Mouse (Mus musculus) hindbrain, postnatal 0 days (tissue): ENCODE results near the gene Mpc1. TPM values are rescaled to one million over a fixed set of nuclear protein-coding genes. Genes with fewer than 3 reads are reported as not detected.

Source experiments
- ATAC-seq: fragments of 200-750 bp; cut with Nextera tagmentation; 2 replicates; pipeline ENCODE4 v1.8.0; 2017; ENCODE audit warnings: mild to moderate bottlenecking, moderate TSS enrichment, moderate library complexity
- DNase-seq: peaks from one replicate; pipeline ENCODE4 v3.0.0-alpha.2; 2015; ENCODE audit warnings: low spot score
- H3K27ac ChIP-seq: fragments of 300-500 bp; sonication (generic); 2 replicates; pipeline ENCODE4 v1.5.1; 2014; ENCODE audit warnings: mild to moderate bottlenecking
- H3K27me3 ChIP-seq: fragments of 300-500 bp; sonication (generic); 2 replicates; pipeline ENCODE4 v1.6.1; 2014; ENCODE audit warnings: low read length, mixed read lengths; ENCODE audit not compliant: insufficient read depth
- H3K36me3 ChIP-seq: fragments of 300-500 bp; sonication (generic); 2 replicates; pipeline ENCODE4 v1.6.1; 2014; ENCODE audit warnings: low read length, mixed read lengths; ENCODE audit not compliant: insufficient read depth
- H3K4me1 ChIP-seq: fragments of 300-500 bp; sonication (generic); 2 replicates; pipeline ENCODE4 v1.6.1; 2014; ENCODE audit warnings: antibody characterized with exemption, low read length, mixed read lengths; ENCODE audit not compliant: insufficient read depth
- H3K4me2 ChIP-seq: fragments of 300-500 bp; sonication (generic); 2 replicates; pipeline ENCODE4 v1.6.1; 2014; ENCODE audit warnings: low read depth, mild to moderate bottlenecking, low read length, moderate library complexity, mixed read lengths
- H3K4me3 ChIP-seq: fragments of 300-500 bp; sonication (generic); 2 replicates; pipeline ENCODE4 v1.5.1; 2014; ENCODE audit warnings: low read length
- H3K9ac ChIP-seq: fragments of 300-500 bp; sonication (generic); replicated peaks from 2 replicates; pipeline ENCODE4 v1.6.1; 2014; ENCODE audit warnings: mild to moderate bottlenecking, low read length, moderate library complexity, mixed read lengths
- H3K9me3 ChIP-seq: fragments of 300-500 bp; sonication (generic); 2 replicates; pipeline ENCODE4 v1.6.1; 2016; ENCODE audit warnings: low read length, mixed read lengths
- CTCF ChIP-seq: IDR thresholded peaks from 2 replicates; pipeline ENCODE4 v1.5.1; 2016; ENCODE audit warnings: antibody characterized with exemption, control low read depth, low read depth
- WGBS: fragments of 180-500 bp; shearing (Covaris S2); extraction: QIAGEN DNeasy Blood & Tissue Kit; methylation state at CpG from one replicate; pipeline ENCODE4 v1.1.7; 2014; 5-methylcytosine and 5-hydroxymethylcytosine counted together
- polyA plus RNA-seq: library from polyadenylated mRNA; unstranded; fragments of >200 nt; fragmentation: Nextera tagmentation; extraction: Ambion mirVana; gene quantifications from 2 replicates; pipeline ENCODE4 v1.2.1, GENCODE M21; 2015
- total RNA-seq: library from RNA; depleted of rRNA; stranded (reverse); fragments of >200 nt; gene quantifications from 2 replicates; pipeline ENCODE4 v1.2.3, GENCODE M21; 2014; rRNA removed

Gene Mpc1
- total and polyA plus RNA-seq, 2 experiments from 2014 or later, result 485 to 608 TPM

DNA sequence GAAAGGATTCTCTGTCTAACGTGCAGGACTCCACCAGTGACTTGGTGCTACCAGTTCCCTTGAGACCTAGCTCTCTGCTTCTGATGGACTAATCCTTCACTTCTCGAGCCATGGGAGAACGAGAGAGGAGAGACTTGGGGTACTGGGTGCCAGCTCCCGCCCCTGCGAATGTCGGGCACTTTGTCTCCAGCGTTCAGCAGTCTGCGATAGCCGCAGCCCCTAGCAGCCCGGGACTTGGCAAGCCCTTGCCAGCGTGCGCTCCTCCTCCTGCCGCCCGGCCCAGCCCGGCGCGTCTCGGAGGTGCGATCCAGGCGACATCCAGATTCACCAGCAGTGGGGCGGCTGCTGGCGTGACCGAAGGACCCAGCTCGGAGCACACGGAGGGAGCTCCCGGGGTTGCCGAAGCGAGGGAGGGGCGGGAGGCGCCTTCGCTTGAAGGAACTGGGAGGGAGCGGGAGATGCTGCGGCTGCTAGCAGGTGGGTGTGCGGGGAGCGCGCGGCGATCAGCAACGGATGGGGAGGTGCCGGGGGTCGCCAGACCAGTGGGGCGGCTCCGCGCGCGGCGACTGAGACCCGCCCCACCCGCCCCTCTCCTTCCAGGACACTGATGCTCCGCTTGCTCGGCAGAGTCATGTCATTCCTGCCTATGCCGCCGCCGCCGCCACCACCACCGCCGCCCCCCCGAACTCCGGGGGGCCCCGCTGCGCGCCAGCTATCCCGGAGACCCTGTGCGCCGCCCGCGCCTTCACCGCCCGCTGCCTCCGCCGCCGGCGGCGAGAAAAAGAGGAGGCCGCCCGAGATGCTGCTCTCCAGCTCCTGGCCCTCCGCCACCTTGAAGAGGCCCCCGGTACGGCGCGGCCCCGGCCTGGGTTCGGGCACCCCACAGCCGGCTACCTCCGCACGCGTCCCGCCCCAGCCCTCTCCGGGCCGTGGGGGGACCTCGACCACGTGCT is 58.0 kb downstream of the Mpc1 start:
- under 1% methylated on average over 63 of the region's 92 CpGs for WGBS

DNA sequence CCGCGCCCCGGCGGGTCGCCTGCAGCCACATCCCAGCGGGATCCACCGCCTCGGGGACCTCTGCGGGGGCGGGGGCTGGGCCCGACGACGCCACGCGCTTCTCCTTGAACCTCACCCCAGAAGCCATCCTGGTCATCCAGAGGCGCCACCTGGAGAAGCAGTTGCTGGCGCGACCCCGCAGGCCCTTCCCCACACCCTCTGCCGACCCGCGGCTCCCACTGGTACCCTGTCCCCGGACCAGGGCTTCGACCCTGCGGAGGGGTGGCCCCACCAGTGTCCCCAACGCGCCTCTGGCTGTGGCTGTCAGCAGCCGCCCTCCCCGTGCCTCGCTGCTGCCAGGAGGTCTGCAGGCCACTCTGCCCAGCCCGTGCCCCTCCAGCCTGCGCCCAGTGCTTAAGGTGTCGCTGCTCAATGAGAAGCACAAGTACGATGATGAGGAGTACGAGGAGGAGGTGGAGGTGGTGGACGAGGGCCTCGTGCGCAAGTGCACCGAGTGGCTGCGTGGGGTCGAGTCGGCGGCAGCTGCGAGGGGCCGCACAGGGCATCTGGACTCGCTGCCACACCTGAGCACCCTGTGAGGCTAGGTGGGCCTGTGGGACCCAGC is 58.8 kb downstream of the Mpc1 start:
- WGBS, result 8% methylated on average over 39 of the region's 46 CpGs
- no peak for TF ChIP-seq CTCF
- H3K9ac ChIP-seq, result peak overlapping the region; percentile 76
- peak overlapping the region; percentile 47 for H3K4me3 ChIP-seq
- peak; percentile 43 for ATAC-seq
- H3K9me3 ChIP-seq, result no peaks in the 10 kb centered on the region
- no peaks in the 10 kb centered on the region for H3K27me3 ChIP-seq
- peak overlapping the region; percentile 85 for H3K4me2 ChIP-seq
- H3K36me3 ChIP-seq, result no peaks in the 10 kb centered on the region
- peak overlapping the region; percentile 93 for H3K27ac ChIP-seq
- peaks cover 32% of the 10 kb centered on the region for H3K4me1 ChIP-seq
- DNase-seq, result peak; percentile 32

More for the DNA sequence above, 58.0 kb downstream of the Mpc1 start:
- no peaks in the 10 kb centered on the region for H3K27me3 ChIP-seq
- ATAC-seq (peak; percentile 82), DNase-seq (peak; percentile 82)
- H3K36me3 ChIP-seq, result no peaks in the 10 kb centered on the region
- peak overlapping the region; percentile 76 for H3K9ac ChIP-seq
- peak overlapping the region; percentile 93 for H3K27ac ChIP-seq
- peak overlapping the region; percentile 47 for H3K4me3 ChIP-seq
- H3K4me2 ChIP-seq, result peak overlapping the region; percentile 85
- H3K9me3 ChIP-seq, result no peaks in the 10 kb centered on the region
- no peak for TF ChIP-seq CTCF
- H3K4me1 ChIP-seq, result peaks cover 32% of the 10 kb centered on the region

DNA sequence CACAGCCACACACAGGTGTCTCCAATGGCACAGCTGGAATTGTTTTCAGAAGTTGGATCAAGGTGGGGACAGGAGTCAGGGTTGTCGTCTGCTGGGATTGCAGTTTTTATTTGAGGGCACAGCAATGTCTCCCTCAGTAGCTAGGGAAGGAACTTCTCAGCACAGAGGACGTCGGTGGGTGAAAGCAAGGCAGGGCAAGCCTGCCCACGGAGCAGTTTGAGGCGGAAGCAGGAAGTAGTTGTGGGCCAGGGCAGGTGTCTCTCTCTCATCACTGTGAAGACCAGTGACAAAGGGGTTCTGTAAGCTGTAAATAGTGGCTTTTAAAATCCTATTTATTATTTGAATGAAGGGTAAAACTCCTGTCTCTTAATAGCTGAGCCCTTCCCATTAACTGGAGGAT is 60.0 kb downstream of the Mpc1 start:
- 34% methylated on average over 5 of the region's 5 CpGs for WGBS
- peak overlapping the region; percentile 85 for H3K4me2 ChIP-seq
- H3K4me3 ChIP-seq, result peak overlapping the region; percentile 47
- H3K4me1 ChIP-seq, result peaks cover 32% of the 10 kb centered on the region
- no peaks in the 10 kb centered on the region for H3K27me3 ChIP-seq
- ATAC-seq, result no peak
- H3K9ac ChIP-seq, result peak overlapping the region; percentile 76; the same call in 1 of the 2 replicates
- no peak for DNase-seq
- no peak for TF ChIP-seq CTCF
- no peaks in the 10 kb centered on the region for H3K9me3 ChIP-seq
- H3K27ac ChIP-seq, result 0 out of 2 replicates have a peak overlapping the region, but pooled peaks have one; percentile 93
- H3K36me3 ChIP-seq, result no peaks in the 10 kb centered on the region

DNA sequence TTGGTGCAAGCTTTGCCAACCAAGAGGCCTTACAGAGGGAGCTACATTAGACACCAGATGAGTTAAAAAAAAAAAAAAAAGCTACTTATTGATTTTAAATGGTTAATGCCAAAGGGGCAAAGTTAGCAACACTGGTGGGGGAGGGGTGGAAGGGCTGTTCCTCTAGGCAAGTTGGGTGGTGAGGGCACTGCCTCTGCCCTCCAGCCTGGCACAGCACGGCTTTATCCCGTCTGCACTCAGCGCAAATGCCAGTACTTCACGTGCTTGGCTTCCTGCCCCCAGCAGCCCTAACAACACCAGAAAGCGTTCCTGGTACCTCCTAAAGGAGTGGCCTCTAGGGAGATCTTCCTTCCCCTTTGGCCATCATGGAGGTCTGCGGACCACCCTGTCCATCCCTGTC is 60.7 kb downstream of the Mpc1 start:
- no peaks in the 10 kb centered on the region for H3K9me3 ChIP-seq
- no peak for ATAC-seq
- peak overlapping the region; percentile 85 for H3K4me2 ChIP-seq
- peak; percentile 54 for DNase-seq
- no peak for TF ChIP-seq CTCF
- H3K9ac ChIP-seq, result 0 out of 2 replicates have a peak overlapping the region, but pooled peaks have one; percentile 13
- H3K4me3 ChIP-seq, result peak overlapping the region; percentile 6; the same call in 1 of the 2 replicates
- no peaks in the 10 kb centered on the region for H3K36me3 ChIP-seq
- no peaks in the 10 kb centered on the region for H3K27me3 ChIP-seq
- H3K27ac ChIP-seq, result no peak overlapping the region
- 46% methylated on average over 6 of the region's 6 CpGs for WGBS
- peaks cover 32% of the 10 kb centered on the region for H3K4me1 ChIP-seq

Other genes starting within 250 kb of the Mpc1 start
- gene Gm49673, start 135.1 kb upstream of the Mpc1 start, total RNA-seq, result 1.6 and 6.0 TPM in 2 replicates
- 0.35 and 0.79 TPM in 2 replicates for gene Gm49673, start 135.1 kb upstream of the Mpc1 start, polyA plus RNA-seq
- 13.7 and 26.9 TPM in 2 replicates for gene Rnaset2a, start 134.8 kb upstream of the Mpc1 start, total RNA-seq
- gene Rnaset2a, start 134.8 kb upstream of the Mpc1 start, polyA plus RNA-seq, result 24.0 and 25.4 TPM in 2 replicates
- 11.8 and 17.3 TPM in 2 replicates for gene Fgfr1op, start 117.4 kb upstream of the Mpc1 start, total RNA-seq
- 18.6 and 20.4 TPM in 2 replicates for gene Fgfr1op, start 117.4 kb upstream of the Mpc1 start, polyA plus RNA-seq
- gene Ccr6, start 46.9 kb upstream of the Mpc1 start, total RNA-seq, result not detected in 2 replicates
- gene Ccr6, start 46.9 kb upstream of the Mpc1 start, polyA plus RNA-seq, result not detected in 2 replicates
- 74.5 and 98.7 TPM in 2 replicates for gene Sft2d1, start 28.2 kb downstream of the Mpc1 start, total RNA-seq
- gene Sft2d1, start 28.2 kb downstream of the Mpc1 start, polyA plus RNA-seq, result 171 and 172 TPM in 2 replicates
- 40.9 and 41.2 TPM in 2 replicates for gene Prr18, start 54.6 kb downstream of the Mpc1 start, total RNA-seq
- gene Prr18, start 54.6 kb downstream of the Mpc1 start, polyA plus RNA-seq, result 17.6 and 18.0 TPM in 2 replicates
- 0.10 and 0.11 TPM in 2 replicates for gene T2, start 73.1 kb downstream of the Mpc1 start, total RNA-seq
- gene T2, start 73.1 kb downstream of the Mpc1 start, polyA plus RNA-seq, result 0.55 and 0.69 TPM in 2 replicates
- gene T, start 151.5 kb downstream of the Mpc1 start, total RNA-seq, result 0.52 TPM in 1 of 2 replicates, not detected in the other
- 0.31 and 0.44 TPM in 2 replicates for gene T, start 151.5 kb downstream of the Mpc1 start, polyA plus RNA-seq
- gene Pde10a, start 242.5 kb downstream of the Mpc1 start, total RNA-seq, result 37.8 and 38.5 TPM in 2 replicates
- 8.2 and 8.4 TPM in 2 replicates for gene Pde10a, start 242.5 kb downstream of the Mpc1 start, polyA plus RNA-seq